Mouse (Mus musculus) embryonic facial prominence, embryonic 11.5 days (tissue): ENCODE results near the gene Mrc1. TPM values are rescaled to one million over a fixed set of nuclear protein-coding genes. Genes with fewer than 3 reads are reported as not detected.
A peak's percentile ranks its signal among the peaks of the same experiment; 100 is the strongest.

Experiments
- ATAC-seq: fragments of 200-750 bp; cut with Nextera tagmentation; replicated peaks from 2 replicates; pipeline ENCODE4 v1.8.0; 2017; ENCODE audit warnings: low read depth; ENCODE audit not compliant: insufficient number of reproducible peaks, low FRiP score, low TSS enrichment
- DNase-seq: peaks from one replicate; pipeline ENCODE4 v3.0.0-alpha.2; 2015; ENCODE audit warnings: low spot score
- H3K27ac ChIP-seq: fragments of 300-500 bp; sonication (generic); replicated peaks from 2 replicates; pipeline ENCODE4 v1.5.1; 2014; ENCODE audit warnings: mild to moderate bottlenecking, low read depth, low read length, control low read depth
- H3K27me3 ChIP-seq: fragments of 300-500 bp; sonication (generic); 2 replicates; pipeline ENCODE4 v1.6.1; 2014; ENCODE audit warnings: mild to moderate bottlenecking, low read length, moderate library complexity, mixed read lengths; ENCODE audit not compliant: control insufficient read depth, insufficient read depth
- H3K36me3 ChIP-seq: fragments of 300-500 bp; sonication (generic); replicated peaks from 2 replicates; pipeline ENCODE4 v1.6.1; 2014; ENCODE audit warnings: low read depth, mild to moderate bottlenecking, low read length, moderate library complexity, mixed read lengths; ENCODE audit not compliant: control insufficient read depth, insufficient read depth
- H3K4me1 ChIP-seq: fragments of 300-500 bp; sonication (generic); 2 replicates; pipeline ENCODE4 v1.6.1; 2014; ENCODE audit warnings: low read length, mixed read lengths; ENCODE audit not compliant: control insufficient read depth, insufficient read depth
- H3K4me2 ChIP-seq: fragments of 300-500 bp; sonication (generic); 2 replicates; pipeline ENCODE4 v1.6.1; 2014; ENCODE audit warnings: low read depth, mild to moderate bottlenecking, control low read depth, low read length, moderate library complexity
- H3K4me3 ChIP-seq: fragments of 300-500 bp; sonication (generic); 2 replicates; pipeline ENCODE4 v1.5.1; 2014; ENCODE audit warnings: low read depth, low read length, control low read depth
- H3K9ac ChIP-seq: fragments of 300-500 bp; sonication (generic); replicated peaks from 2 replicates; pipeline ENCODE4 v1.6.1; 2014; ENCODE audit warnings: mild to moderate bottlenecking, control low read depth, low read length
- H3K9me3 ChIP-seq: fragments of 300-500 bp; sonication (generic); replicated peaks from 2 replicates; pipeline ENCODE4 v1.6.1; 2016; ENCODE audit warnings: mild to moderate bottlenecking, low read length, inconsistent platforms, mixed read lengths; ENCODE audit not compliant: control insufficient read depth
- WGBS: fragments of 180-500 bp; shearing (Covaris S2); extraction: QIAGEN DNeasy Blood & Tissue Kit; methylation state at CpG from one replicate; pipeline ENCODE4 v1.1.7; 2014; 5-methylcytosine and 5-hydroxymethylcytosine counted together
- polyA plus RNA-seq: library from polyadenylated mRNA; unstranded; fragments of >200 nt; fragmentation: Nextera tagmentation; extraction: Ambion mirVana; gene quantifications from 2 replicates; pipeline ENCODE4 v1.2.1, GENCODE M21; 2014

The Mrc1 gene
- polyA plus RNA-seq, 1 experiment from 2014 or later: 3.9 TPM

DNA sequence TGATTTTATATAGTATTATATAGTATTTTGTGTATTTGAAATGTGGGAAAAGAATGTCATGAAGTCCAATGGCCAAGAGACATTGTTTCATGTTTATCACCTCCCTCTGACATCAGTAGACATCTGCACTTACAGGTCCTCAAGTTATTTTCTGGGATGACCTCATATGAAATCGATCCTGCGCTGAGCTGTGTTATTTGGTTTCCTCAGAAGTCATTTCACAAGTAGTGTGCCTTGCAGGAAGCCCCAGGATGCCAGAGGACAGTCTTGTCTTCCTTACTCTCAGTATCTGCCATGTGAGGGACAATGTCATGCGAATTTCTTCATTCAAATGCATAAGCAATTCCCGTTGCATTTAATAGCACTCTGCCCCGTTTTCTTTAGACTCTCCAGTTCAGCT is 46.6 kb downstream of the Mrc1 start:
- ATAC-seq (no peak), DNase-seq (no peak)
- H3K4me1 ChIP-seq: no peaks in the 10 kb centered on the region
- H3K4me3 ChIP-seq: no peak overlapping the region
- no peak overlapping the region for H3K4me2 ChIP-seq
- H3K27me3 ChIP-seq: no peaks in the 10 kb centered on the region
- no peak overlapping the region for H3K9ac ChIP-seq
- H3K36me3 ChIP-seq: no peaks in the 10 kb centered on the region
- no peaks in the 10 kb centered on the region for H3K9me3 ChIP-seq
- H3K27ac ChIP-seq: no peak overlapping the region
- WGBS: 86% methylated on average over 5 of the region's 5 CpGs

DNA sequence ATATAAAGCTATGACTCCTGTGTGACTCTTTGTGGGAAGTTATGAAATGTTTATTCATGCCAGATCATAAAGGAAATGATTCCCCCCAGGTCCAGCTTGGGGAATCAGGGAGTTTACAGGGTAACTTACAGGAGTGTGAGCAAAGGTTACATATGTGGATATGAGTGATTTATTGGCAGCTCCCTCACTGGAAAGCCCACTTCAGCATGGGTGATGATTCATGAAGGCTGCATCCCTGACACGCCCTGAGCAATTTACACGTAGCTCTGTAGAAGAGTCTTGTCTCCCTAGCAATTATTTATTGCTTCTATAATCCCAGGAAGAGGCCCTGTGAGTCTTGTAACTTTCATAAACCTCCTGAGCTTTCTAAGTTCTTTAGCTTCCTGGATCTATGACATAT is 50.1 kb downstream of the Mrc1 start:
- Histone ChIP-seq H3K4me3 (no peak overlapping the region), H3K27me3 (no peaks in the 10 kb centered on the region), H3K9ac (no peak overlapping the region), H3K4me2 (no peak overlapping the region), H3K27ac (no peak overlapping the region), H3K4me1 (no peaks in the 10 kb centered on the region), H3K36me3 (no peaks in the 10 kb centered on the region), H3K9me3 (no peaks in the 10 kb centered on the region)
- DNase-seq (no peak), ATAC-seq (no peak)
- WGBS: 83% methylated on average over 2 of the region's 2 CpGs

DNA sequence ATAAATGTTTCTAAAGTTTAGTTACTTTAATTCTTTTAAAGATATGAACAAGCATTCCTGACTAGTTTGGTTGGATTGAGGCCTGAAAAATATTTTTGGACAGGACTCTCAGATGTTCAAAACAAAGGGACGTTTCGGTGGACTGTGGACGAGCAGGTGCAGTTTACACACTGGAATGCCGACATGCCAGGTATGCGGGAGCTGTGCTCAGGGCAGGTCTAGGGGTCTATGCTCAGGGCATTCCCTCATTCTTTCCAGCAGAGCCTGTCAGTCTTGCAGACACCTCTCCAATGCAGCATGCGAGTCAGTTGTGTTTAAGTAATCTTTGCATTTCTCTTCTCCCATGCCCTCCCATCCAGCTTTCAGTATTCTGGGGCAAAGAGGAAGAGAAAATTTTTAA is 50.6 kb downstream of the Mrc1 start:
- H3K4me2 ChIP-seq: no peak overlapping the region
- WGBS: 71% methylated on average over 6 of the region's 6 CpGs
- no peak overlapping the region for H3K9ac ChIP-seq
- no peak overlapping the region for H3K4me3 ChIP-seq
- DNase-seq (no peak), ATAC-seq (no peak)
- H3K36me3 ChIP-seq: no peaks in the 10 kb centered on the region
- no peaks in the 10 kb centered on the region for H3K9me3 ChIP-seq
- no peak overlapping the region for H3K27ac ChIP-seq
- H3K4me1 ChIP-seq: no peaks in the 10 kb centered on the region
- H3K27me3 ChIP-seq: no peaks in the 10 kb centered on the region

DNA sequence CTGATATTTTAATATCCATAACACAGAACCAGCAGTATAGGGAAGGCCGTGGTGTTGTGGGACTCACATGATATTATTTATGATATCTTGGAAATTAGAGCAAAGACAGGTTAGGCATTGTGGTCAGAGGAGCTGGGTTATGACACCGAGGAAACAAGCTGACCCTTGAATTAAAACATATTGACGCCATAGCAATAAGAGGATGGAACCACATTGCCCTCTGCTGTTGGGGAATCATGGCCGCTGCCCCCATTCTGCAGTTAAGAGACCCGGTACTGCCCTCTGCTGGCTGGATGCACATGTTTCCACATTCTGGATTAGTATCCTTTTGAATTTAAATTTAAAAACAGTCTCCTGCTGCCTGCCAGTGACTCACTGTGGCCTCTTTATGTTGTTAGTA is 66.1 kb downstream of the Mrc1 start:
- Histone ChIP-seq H3K4me2 (no peak overlapping the region), H3K9me3 (no peaks in the 10 kb centered on the region), H3K27me3 (no peaks in the 10 kb centered on the region), H3K27ac (no peak overlapping the region), H3K9ac (no peak overlapping the region), H3K4me1 (no peaks in the 10 kb centered on the region), H3K36me3 (no peaks in the 10 kb centered on the region), H3K4me3 (no peak overlapping the region)
- WGBS: 34% methylated on average over 5 of the region's 5 CpGs
- DNase-seq: peak; percentile 88
- ATAC-seq: no peak; the same call in 1 of the 2 replicates

DNA sequence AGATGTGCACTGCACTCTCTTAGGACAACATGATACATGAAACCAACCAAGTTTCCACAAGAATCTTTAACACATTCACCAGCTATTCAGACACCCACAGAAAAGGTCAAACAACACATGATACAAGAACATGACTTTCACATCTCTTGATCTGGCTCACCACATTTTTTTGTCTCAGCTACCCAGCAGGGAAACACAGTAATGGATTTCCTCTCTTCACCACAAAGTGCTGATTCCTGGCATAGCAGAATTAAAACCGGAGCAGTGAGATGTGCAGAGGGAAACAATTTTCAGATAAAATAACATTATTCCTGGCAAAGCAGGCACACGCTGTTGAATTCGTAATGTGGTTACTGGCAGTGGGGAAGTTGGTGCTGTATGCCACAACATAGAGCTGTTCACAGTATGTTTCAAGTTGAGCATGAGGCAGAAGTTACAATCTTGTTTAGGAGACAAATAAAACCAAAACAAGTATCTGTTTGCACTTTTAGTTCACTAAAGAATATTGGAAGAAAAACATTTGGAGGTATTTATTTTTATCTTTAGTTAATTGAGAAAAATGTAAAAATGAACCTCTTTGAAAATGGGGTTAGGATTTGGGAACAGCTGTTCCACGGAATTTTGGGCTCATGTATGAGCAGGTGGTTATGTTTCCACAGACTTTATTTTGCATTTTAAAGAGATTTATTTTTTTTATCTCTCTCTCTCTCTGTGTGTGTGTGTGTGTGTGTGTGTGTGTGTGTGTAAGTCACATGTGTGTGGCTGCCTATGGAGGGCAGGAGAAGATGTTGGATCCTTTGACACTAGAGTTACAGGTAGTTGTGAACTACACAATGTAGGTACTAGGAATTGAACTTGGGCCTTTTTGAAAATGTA is 83.6 kb downstream of the Mrc1 start:
- WGBS: 69% methylated on average over 4 of the region's 4 CpGs
- no peak overlapping the region for H3K4me2 ChIP-seq
- ATAC-seq: no peak

DNA sequence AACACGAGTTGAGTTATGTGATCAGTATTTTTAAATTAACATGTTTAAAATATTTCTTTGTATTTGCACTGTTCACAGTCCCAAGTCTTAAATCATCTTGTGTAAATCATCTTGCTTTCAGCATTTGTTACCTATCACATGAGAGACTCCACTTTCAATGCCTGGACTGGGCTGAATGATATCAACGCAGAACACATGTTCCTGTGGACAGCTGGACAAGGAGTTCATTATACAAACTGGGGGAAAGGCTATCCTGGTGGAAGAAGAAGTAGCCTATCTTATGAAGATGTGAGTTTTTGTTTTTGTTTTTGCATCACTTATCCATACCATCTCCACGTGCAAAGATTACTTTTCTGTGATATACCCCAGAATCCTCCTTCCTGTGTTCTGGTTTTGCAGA is 85.9 kb downstream of the Mrc1 start:
- WGBS: 78% methylated on average over 3 of the region's 3 CpGs
- H3K27ac ChIP-seq: no peak overlapping the region
- H3K9ac ChIP-seq: no peak overlapping the region
- no peaks in the 10 kb centered on the region for H3K27me3 ChIP-seq
- no peaks in the 10 kb centered on the region for H3K36me3 ChIP-seq
- DNase-seq (no peak), ATAC-seq (no peak)
- no peaks in the 10 kb centered on the region for H3K4me1 ChIP-seq
- H3K4me3 ChIP-seq: no peak overlapping the region
- no peaks in the 10 kb centered on the region for H3K9me3 ChIP-seq
- H3K4me2 ChIP-seq: no peak overlapping the region

More for the DNA sequence above, 83.6 kb downstream of the Mrc1 start:
- DNase-seq: no peak
- H3K4me3 ChIP-seq: no peak overlapping the region
- H3K36me3 ChIP-seq: no peaks in the 10 kb centered on the region
- no peaks in the 10 kb centered on the region for H3K4me1 ChIP-seq
- no peak overlapping the region for H3K27ac ChIP-seq
- no peaks in the 10 kb centered on the region for H3K27me3 ChIP-seq
- H3K9ac ChIP-seq: no peak overlapping the region
- H3K9me3 ChIP-seq: no peaks in the 10 kb centered on the region

DNA sequence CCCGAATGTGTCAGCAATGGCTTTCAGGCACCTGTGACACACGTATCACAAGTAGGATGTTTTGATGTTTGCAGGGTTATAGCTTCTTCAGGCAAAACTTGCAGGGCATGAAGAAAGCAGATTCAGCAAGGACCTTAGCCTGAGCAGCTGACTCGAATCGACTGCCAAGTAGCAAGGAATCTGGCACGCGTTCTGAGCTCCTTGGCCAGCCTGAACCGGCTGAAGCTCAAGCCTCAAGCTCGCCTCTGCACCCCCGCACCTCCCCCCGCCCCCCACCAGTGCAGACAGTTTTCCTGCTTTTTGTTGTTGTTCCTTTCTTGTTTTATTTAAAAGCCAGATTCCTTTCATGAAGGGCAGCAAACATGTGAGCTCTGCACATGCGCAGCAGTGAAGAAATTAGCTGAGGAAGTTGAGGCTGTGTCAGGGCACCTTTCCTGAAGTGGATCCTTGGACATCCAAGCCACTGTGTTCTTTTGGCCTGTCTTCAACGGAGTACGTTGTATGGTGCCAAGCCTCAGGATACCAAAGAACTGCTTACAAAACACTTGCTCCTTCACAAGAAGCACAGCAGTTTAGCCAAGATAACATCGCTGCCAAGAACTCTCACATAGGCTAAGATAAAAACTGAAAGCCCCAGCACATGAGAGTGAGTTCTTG is 112.6 kb downstream of the Mrc1 start:
- ATAC-seq: no peak
- H3K9ac ChIP-seq: no peak overlapping the region
- H3K27me3 ChIP-seq: no peaks in the 10 kb centered on the region
- DNase-seq: no peak
- no peak overlapping the region for H3K4me3 ChIP-seq
- no peak overlapping the region for H3K27ac ChIP-seq
- no peaks in the 10 kb centered on the region for H3K4me1 ChIP-seq
- 82% methylated on average over 14 of the region's 14 CpGs for WGBS
- H3K9me3 ChIP-seq: no peaks in the 10 kb centered on the region
- no peaks in the 10 kb centered on the region for H3K36me3 ChIP-seq
- no peak overlapping the region for H3K4me2 ChIP-seq

DNA sequence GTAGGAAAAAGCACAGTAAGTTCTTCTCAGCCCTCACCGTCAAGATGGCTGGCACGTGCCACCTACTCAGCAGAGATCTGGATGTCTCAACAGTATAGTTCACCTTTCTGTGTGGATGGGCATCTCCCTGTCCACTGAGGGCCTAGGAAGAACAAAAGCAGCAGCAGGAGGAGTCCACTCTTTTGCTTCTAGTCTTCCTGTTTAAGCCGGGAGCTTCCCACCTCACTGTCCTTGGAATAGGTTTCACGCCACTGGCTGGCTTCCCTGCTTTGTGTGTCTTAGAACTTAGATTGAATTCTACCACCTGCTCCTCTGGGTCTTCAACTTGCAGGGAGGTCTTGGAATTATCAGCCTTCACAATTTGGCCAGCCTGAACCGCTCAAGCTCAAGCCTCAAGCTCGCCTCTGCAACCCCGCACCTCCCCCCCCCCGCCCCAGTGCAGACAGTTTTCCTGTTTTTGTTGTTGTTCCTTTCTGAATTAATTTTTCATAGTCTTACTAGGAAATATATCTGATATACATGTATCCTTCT is 113.2 kb downstream of the Mrc1 start:
- no peak overlapping the region for H3K27ac ChIP-seq
- DNase-seq: no peak
- H3K9ac ChIP-seq: no peak overlapping the region
- no peak overlapping the region for H3K4me2 ChIP-seq
- 89% methylated on average over 8 of the region's 8 CpGs for WGBS
- H3K27me3 ChIP-seq: no peaks in the 10 kb centered on the region
- no peaks in the 10 kb centered on the region for H3K9me3 ChIP-seq
- H3K36me3 ChIP-seq: no peaks in the 10 kb centered on the region
- ATAC-seq: no peak
- no peak overlapping the region for H3K4me3 ChIP-seq
- H3K4me1 ChIP-seq: no peaks in the 10 kb centered on the region
